Comparison of ENCODE assay signal across 8 mouse cellular contexts in the genomic region with DNA sequence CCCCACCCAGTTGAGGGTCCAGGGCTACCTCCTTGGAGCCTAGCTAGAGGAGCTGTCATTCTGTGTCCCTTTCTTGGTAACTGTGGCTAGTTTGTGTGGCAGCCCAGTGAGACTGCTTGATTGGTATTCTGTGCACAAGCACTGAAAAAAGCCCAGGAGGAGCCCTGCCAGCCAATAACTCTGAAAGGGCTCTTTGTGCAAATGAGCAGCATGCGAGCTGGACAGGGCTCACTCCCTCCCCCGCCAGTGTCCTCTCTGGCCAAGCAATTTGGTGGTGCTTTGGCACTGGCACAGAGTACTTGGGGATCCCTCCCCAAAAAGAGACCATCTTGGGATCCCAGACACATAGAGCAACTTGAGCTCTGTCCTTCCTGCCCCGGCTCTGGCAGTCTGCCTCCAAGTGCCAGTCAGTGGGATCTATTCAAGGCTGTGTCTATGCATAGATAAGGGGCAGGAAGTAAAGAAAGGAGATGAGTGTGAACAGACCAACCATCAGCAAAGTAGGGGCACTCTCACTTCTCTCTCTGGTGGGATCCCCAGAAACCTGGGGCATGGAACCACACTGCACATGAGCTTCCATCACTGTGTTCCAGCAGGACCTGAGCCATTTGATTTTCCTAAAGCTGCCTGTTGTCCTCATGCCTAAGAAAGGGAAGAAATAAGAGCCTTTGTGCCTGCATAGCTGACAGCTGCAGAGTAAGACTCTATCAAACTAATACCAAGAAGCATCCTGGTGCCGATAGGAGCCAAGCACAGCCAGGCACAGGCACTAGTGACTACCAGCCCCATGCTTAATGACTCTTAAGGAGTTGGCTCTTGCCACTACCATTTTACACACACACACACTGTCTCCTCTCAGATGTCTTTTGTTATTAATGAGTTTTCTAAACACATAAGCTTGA. TPM values are rescaled to one million over a fixed set of nuclear protein-coding genes. Genes with fewer than 3 reads are reported as not detected.
DNase-seq lines count a peak whose midpoint lies in the region; TF ChIP-seq lines count a peak whose summit lies in the region.

No protein-coding gene starts in this region.

- no peaks in the 10 kb centered on the region for H3K36me3 ChIP-seq in myocyte (ENCODE audit: control insufficient read depth, insufficient read depth)
- H3K36me3 ChIP-seq in heart, embryonic 10.5 days, result no peaks in the 10 kb centered on the region

- no peaks in the 10 kb centered on the region for H3K79me2 ChIP-seq in myocyte (ENCODE audit: control insufficient read depth, insufficient read depth)

- H3ac ChIP-seq in myocyte (ENCODE audit: control insufficient read depth, insufficient read length), result no peak overlapping the region

- H3K27me3 ChIP-seq in myocyte (ENCODE audit: control insufficient read depth, insufficient read depth, insufficient read length), result no peaks in the 10 kb centered on the region
- no peaks in the 10 kb centered on the region for H3K27me3 ChIP-seq in heart, embryonic 10.5 days (ENCODE audit: insufficient read depth, poor library complexity, severe bottlenecking)

- no peak overlapping the region for H3K4me3 ChIP-seq in myocyte
- no peak overlapping the region for H3K4me3 ChIP-seq in heart, embryonic 10.5 days

- H3K4me1 ChIP-seq in heart, embryonic 10.5 days, result peaks cover 32% of the 10 kb centered on the region

- WGBS in heart, embryonic 10.5 days, result 54% methylated on average over 4 of the region's 4 CpGs

- DNase-seq in adrenal gland, postnatal 14 days, result peak; percentile 34
- no peak for DNase-seq in adrenal gland, adult 18-20 months (ENCODE audit: low spot score in 2 of 2)
- DNase-seq in fibroblast of lung, adult 2 months (ENCODE audit: low read depth), result peak; percentile 58
- DNase-seq in layer of hippocampus, adult 8-10 months (ENCODE audit: low spot score in 2 of 2), result peak; percentile 83 to 84
- DNase-seq in thymus, postnatal 10 days (ENCODE audit: low spot score in 2 of 2), result no peak
- no peak for DNase-seq in heart, postnatal 4 days
- DNase-seq in heart, embryonic 10.5 days (ENCODE audit: low spot score), result no peak

- no peak overlapping the region for H3K27ac ChIP-seq in heart, embryonic 10.5 days

- H3K4me2 ChIP-seq in myocyte (ENCODE audit: low read depth), result peak overlapping the region; percentile 35

- no peak for TF ChIP-seq POLR2A in myocyte (IDR thresholded peaks at IDR 0.05; ENCODE audit: insufficient read length, low read depth)

- no peaks in the 10 kb centered on the region for H3K9me3 ChIP-seq in heart, embryonic 10.5 days

TF ChIP-seq in myocyte, 11 proteins besides CTCF, POLR2A, EP300 and RAD21:
- TF ChIP-seq MYOD1 (IDR thresholded peaks at IDR 0.05; ENCODE audit: control insufficient read depth in 1 of 3, insufficient read length in 2 of 3, low read depth in 2 of 3), result peak in 1 of 3 experiments; percentile 22
- TF ChIP-seq MYOG (IDR thresholded peaks at IDR 0.05; ENCODE audit: control insufficient read depth in 1 of 3, insufficient read depth in 1 of 3, insufficient read length in 2 of 3, low read depth in 2 of 3), result peak in 2 of 3 experiments; percentile 43 to 71
- TF ChIP-seq REST (IDR thresholded peaks at IDR 0.05; ENCODE audit: insufficient read depth, insufficient read length), result no peak
- no peak for TF ChIP-seq TCF12 (IDR thresholded peaks at IDR 0.05; ENCODE audit: insufficient read depth, poor library complexity, severe bottlenecking)
- TF ChIP-seq MAX (IDR thresholded peaks at IDR 0.05; ENCODE audit: low read depth), result no peak
TF ChIP-seq in myocyte: peak in this region for 2.

RNA-seq across cellular contexts. Expression of a gene that starts 11.1 kb away (rescaled TPM):
- total RNA-seq in adrenal gland, postnatal 14 days (2021), result 6.0 and 6.7 TPM in 2 replicates
- 10 to 100 TPM; 10.2 to 12.0 TPM for total RNA-seq in adrenal gland, adult 18-20 months (2021)
- 10 to 100 TPM; 89.1 to 97.1 (median 91.5) TPM for total RNA-seq in layer of hippocampus, adult 8-10 months (2022)
- 0.72 TPM for polyA plus RNA-seq in myocyte (2012; fragmentation: generic; extraction: Trizol)
- 1 to 10 TPM; 1.2 to 1.6 TPM for total RNA-seq in heart, postnatal 4 days (2021)
- polyA plus RNA-seq in heart, embryonic 10.5 days (2016; fragmentation: Nextera tagmentation; extraction: Ambion mirVana), result 0.73 and 0.87 TPM in 2 replicates

Comparison
In these comparisons a context has a peak if more than half of its experiments do, and no peak if none do; other contexts are left out.
1. DNase-seq: peak in adrenal gland, postnatal 14 days (single experiment), fibroblast of lung, adult 2 months (single experiment) and layer of hippocampus, adult 8-10 months (2 of 2); none in adrenal gland, adult 18-20 months (0 of 2), thymus, postnatal 10 days (0 of 2), heart, postnatal 4 days (single experiment) and heart, embryonic 10.5 days (single experiment).
2. RNA of a gene that starts 11.1 kb away (total RNA-seq): 89.1 to 97.1 TPM in layer of hippocampus, adult 8-10 months; 10.2 to 12.0 TPM in adrenal gland, adult 18-20 months, 6.0 to 6.7 TPM in adrenal gland, postnatal 14 days and 1.2 to 1.6 TPM in heart, postnatal 4 days; every median in the first group is over 4 times any median in the second.